Mouse (Mus musculus): ENCODE results near the gene Guca2b. TPM values are rescaled to one million over a fixed set of nuclear protein-coding genes. Genes with fewer than 3 reads are reported as not detected.

Guca2b gene
- polyA plus RNA-seq, 1 experiment from 2014 or later = not detected

- H3K4me2 ChIP-seq (ENCODE audit: low read length) = no peak overlapping the region
- H3K4me1 ChIP-seq (ENCODE audit: control insufficient read depth, insufficient read depth, low read length) = no peaks in the 10 kb centered on the region
- H3K27ac ChIP-seq (ENCODE audit: low read depth, low read length) = no peak overlapping the region
- no peaks in the 10 kb centered on the region for H3K27me3 ChIP-seq (replicated peaks; ENCODE audit: control insufficient read depth, insufficient read depth, low read length)
- H3K36me3 ChIP-seq (ENCODE audit: control insufficient read depth, insufficient read depth, low read length) = no peaks in the 10 kb centered on the region
- WGBS = 92% methylated on average over 14 of the region's 14 CpGs
- DNase-seq (ENCODE audit: low spot score) = no peak
- no peak overlapping the region for H3K4me3 ChIP-seq (ENCODE audit: low read depth, low read length)
- no peaks in the 10 kb centered on the region for H3K9me3 ChIP-seq (replicated peaks; ENCODE audit: control insufficient read depth, low read length)
- ATAC-seq = no peak
- H3K9ac ChIP-seq (ENCODE audit: low read length) = no peak overlapping the region
Observed at GRCm38 (mm10) chr4:119663409-119664095, 4.8 kb upstream of the Guca2b start.

GRCm38 (mm10) chr4:119662976-119663375 lies 4.2 kb upstream of the Guca2b start:
- no peaks in the 10 kb centered on the region for H3K9me3 ChIP-seq (replicated peaks; ENCODE audit: control insufficient read depth, low read length)
- no peaks in the 10 kb centered on the region for H3K4me1 ChIP-seq (ENCODE audit: control insufficient read depth, insufficient read depth, low read length)
- DNase-seq (ENCODE audit: low spot score) (no peak), ATAC-seq (no peak)
- H3K36me3 ChIP-seq (ENCODE audit: control insufficient read depth, insufficient read depth, low read length) = no peaks in the 10 kb centered on the region
- H3K4me2 ChIP-seq (ENCODE audit: low read length) = no peak overlapping the region
- H3K27ac ChIP-seq (ENCODE audit: low read depth, low read length) = no peak overlapping the region
- H3K27me3 ChIP-seq (replicated peaks; ENCODE audit: control insufficient read depth, insufficient read depth, low read length) = no peaks in the 10 kb centered on the region
- WGBS = 93% methylated on average over 7 of the region's 7 CpGs
- no peak overlapping the region for H3K9ac ChIP-seq (ENCODE audit: low read length)
- H3K4me3 ChIP-seq (ENCODE audit: low read depth, low read length) = no peak overlapping the region

- no peaks in the 10 kb centered on the region for H3K4me1 ChIP-seq (ENCODE audit: control insufficient read depth, insufficient read depth, low read length)
- H3K36me3 ChIP-seq (ENCODE audit: control insufficient read depth, insufficient read depth, low read length) = no peaks in the 10 kb centered on the region
- no peak overlapping the region for H3K4me2 ChIP-seq (ENCODE audit: low read length)
- no peak overlapping the region for H3K4me3 ChIP-seq (ENCODE audit: low read depth, low read length)
- no peak for DNase-seq (ENCODE audit: low spot score)
- 77% methylated on average over 4 of the region's 4 CpGs for WGBS
- no peaks in the 10 kb centered on the region for H3K27me3 ChIP-seq (replicated peaks; ENCODE audit: control insufficient read depth, insufficient read depth, low read length)
- no peak for ATAC-seq
- no peaks in the 10 kb centered on the region for H3K9me3 ChIP-seq (replicated peaks; ENCODE audit: control insufficient read depth, low read length)
- H3K27ac ChIP-seq (ENCODE audit: low read depth, low read length) = no peak overlapping the region
- no peak overlapping the region for H3K9ac ChIP-seq (ENCODE audit: low read length)
Observed at GRCm38 (mm10) chr4:119662151-119662550, 3.4 kb upstream of the Guca2b start.

DNA sequence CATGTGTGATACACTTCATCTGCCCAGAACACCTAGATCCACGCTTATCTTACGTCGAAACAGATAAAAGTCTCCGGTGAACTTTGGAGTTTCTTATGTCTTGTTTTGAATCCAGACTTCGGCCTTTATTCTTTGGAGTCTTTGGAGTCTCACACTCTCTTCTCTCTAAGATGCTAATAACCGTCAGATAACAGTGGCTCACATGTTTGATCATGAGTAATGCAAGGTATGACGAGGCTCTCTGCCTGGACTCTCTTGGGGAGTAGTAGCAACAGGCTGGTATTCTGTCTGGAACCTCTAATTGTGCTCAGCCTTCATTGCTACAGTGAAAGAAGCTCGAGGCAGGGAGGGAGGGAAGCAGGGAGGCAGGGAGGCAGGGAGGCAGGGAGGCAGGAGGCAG lies 1.3 kb upstream of the Guca2b start:
- DNase-seq (ENCODE audit: low spot score) = no peak
- WGBS = 79% methylated on average over 8 of the region's 8 CpGs
- Histone ChIP-seq H3K4me2 (ENCODE audit: low read length) (no peak overlapping the region), H3K27ac (ENCODE audit: low read depth, low read length) (no peak overlapping the region), H3K4me1 (ENCODE audit: control insufficient read depth, insufficient read depth, low read length) (no peaks in the 10 kb centered on the region), H3K9me3 (replicated peaks; ENCODE audit: control insufficient read depth, low read length) (no peaks in the 10 kb centered on the region), H3K4me3 (ENCODE audit: low read depth, low read length) (no peak overlapping the region), H3K36me3 (ENCODE audit: control insufficient read depth, insufficient read depth, low read length) (no peaks in the 10 kb centered on the region), H3K27me3 (replicated peaks; ENCODE audit: control insufficient read depth, insufficient read depth, low read length) (no peaks in the 10 kb centered on the region), H3K9ac (ENCODE audit: low read length) (no peak overlapping the region)
- no peak for ATAC-seq

DNA sequence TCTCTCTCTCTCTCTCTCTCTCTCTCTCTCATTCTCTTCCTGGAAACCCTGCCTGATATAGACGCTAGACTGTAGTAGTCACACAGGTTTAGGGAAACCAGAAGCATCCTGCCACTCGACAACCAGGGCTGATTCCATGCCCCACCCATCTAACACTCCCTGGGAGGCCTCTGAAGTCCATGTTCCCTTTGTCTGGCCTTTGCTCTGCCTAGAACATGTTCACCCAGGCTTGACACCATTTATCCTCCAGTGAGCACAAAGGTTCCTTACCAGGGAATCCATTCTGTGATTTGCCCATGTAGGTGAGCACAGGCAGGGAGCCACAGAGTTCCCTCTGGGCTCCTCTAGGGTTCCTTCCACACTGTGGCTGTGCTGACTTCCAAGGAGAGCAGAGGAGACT lies 508 bp downstream of the Guca2b start:
- ATAC-seq (no peak), DNase-seq (ENCODE audit: low spot score) (no peak)
- Histone ChIP-seq H3K9ac (ENCODE audit: low read length) (no peak overlapping the region), H3K4me2 (ENCODE audit: low read length) (no peak overlapping the region), H3K4me3 (ENCODE audit: low read depth, low read length) (no peak overlapping the region), H3K36me3 (ENCODE audit: control insufficient read depth, insufficient read depth, low read length) (no peaks in the 10 kb centered on the region), H3K27me3 (replicated peaks; ENCODE audit: control insufficient read depth, insufficient read depth, low read length) (no peaks in the 10 kb centered on the region), H3K27ac (ENCODE audit: low read depth, low read length) (no peak overlapping the region), H3K9me3 (replicated peaks; ENCODE audit: control insufficient read depth, low read length) (peaks cover 4% of the 10 kb centered on the region), H3K4me1 (ENCODE audit: control insufficient read depth, insufficient read depth, low read length) (no peaks in the 10 kb centered on the region)
- 68% methylated on average over 2 of the region's 2 CpGs for WGBS

GRCm38 (mm10) chr4:119657011-119657410 lies 1.7 kb downstream of the Guca2b start:
- no peak for DNase-seq (ENCODE audit: low spot score)
- no peak overlapping the region for H3K4me3 ChIP-seq (ENCODE audit: low read depth, low read length)

DNA sequence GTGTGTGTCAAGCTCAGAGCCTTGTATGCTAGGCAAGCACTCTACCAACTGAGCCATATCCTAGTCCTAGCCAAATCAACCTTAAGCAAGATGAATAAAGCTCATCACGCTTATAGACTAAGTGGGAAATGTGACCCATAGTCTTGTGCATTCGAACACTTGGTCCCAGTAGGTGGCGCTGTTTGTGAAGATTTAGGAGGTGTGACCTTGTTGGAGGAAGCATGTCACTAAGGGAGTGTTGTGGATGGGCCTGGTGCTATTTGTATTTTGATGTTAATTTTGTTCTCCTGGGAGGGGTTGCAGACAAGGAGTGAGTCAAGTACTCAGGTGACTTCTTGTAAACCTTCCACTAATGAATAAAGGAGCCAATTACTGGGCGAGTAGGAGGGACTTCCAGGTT lies 16.1 kb downstream of the Guca2b start:
- Histone ChIP-seq H3K27ac (ENCODE audit: low read depth, low read length) (no peak overlapping the region), H3K9ac (ENCODE audit: low read length) (no peak overlapping the region), H3K4me2 (ENCODE audit: low read length) (no peak overlapping the region), H3K4me1 (ENCODE audit: control insufficient read depth, insufficient read depth, low read length) (no peaks in the 10 kb centered on the region), H3K4me3 (ENCODE audit: low read depth, low read length) (no peak overlapping the region), H3K27me3 (replicated peaks; ENCODE audit: control insufficient read depth, insufficient read depth, low read length) (no peaks in the 10 kb centered on the region), H3K9me3 (replicated peaks; ENCODE audit: control insufficient read depth, low read length) (no peaks in the 10 kb centered on the region), H3K36me3 (ENCODE audit: control insufficient read depth, insufficient read depth, low read length) (no peaks in the 10 kb centered on the region)
- 81% methylated on average over 4 of the region's 4 CpGs for WGBS
- ATAC-seq (no peak), DNase-seq (ENCODE audit: low spot score) (no peak)

More at GRCm38 (mm10) chr4:119657011-119657410, 1.7 kb downstream of the Guca2b start:
- Histone ChIP-seq H3K36me3 (ENCODE audit: control insufficient read depth, insufficient read depth, low read length) (no peaks in the 10 kb centered on the region), H3K27me3 (replicated peaks; ENCODE audit: control insufficient read depth, insufficient read depth, low read length) (no peaks in the 10 kb centered on the region), H3K27ac (ENCODE audit: low read depth, low read length) (no peak overlapping the region), H3K9me3 (replicated peaks; ENCODE audit: control insufficient read depth, low read length) (peaks cover 5% of the 10 kb centered on the region), H3K4me1 (ENCODE audit: control insufficient read depth, insufficient read depth, low read length) (no peaks in the 10 kb centered on the region), H3K4me2 (ENCODE audit: low read length) (no peak overlapping the region), H3K9ac (ENCODE audit: low read length) (no peak overlapping the region)
- whole genome bisulfite sequencing = 85% methylated on average over 1 of the region's 1 CpGs
- ATAC-seq = no peak

- H3K9ac ChIP-seq (ENCODE audit: low read length) = no peak overlapping the region
- H3K27me3 ChIP-seq (replicated peaks; ENCODE audit: control insufficient read depth, insufficient read depth, low read length) = no peaks in the 10 kb centered on the region
- DNase-seq (ENCODE audit: low spot score) (no peak), ATAC-seq (no peak)
- WGBS = 63% methylated on average over 11 of the region's 11 CpGs
- H3K4me3 ChIP-seq (ENCODE audit: low read depth, low read length) = no peak overlapping the region
- no peaks in the 10 kb centered on the region for H3K36me3 ChIP-seq (ENCODE audit: control insufficient read depth, insufficient read depth, low read length)
- H3K9me3 ChIP-seq (replicated peaks; ENCODE audit: control insufficient read depth, low read length) = no peaks in the 10 kb centered on the region
- H3K27ac ChIP-seq (ENCODE audit: low read depth, low read length) = no peak overlapping the region
- H3K4me2 ChIP-seq (ENCODE audit: low read length) = no peak overlapping the region
- H3K4me1 ChIP-seq (ENCODE audit: control insufficient read depth, insufficient read depth, low read length) = peaks cover 3% of the 10 kb centered on the region; the same call in 1 of the 2 replicates
Observed at GRCm38 (mm10) chr4:119638656-119639055, 20.1 kb downstream of the Guca2b start.

DNA sequence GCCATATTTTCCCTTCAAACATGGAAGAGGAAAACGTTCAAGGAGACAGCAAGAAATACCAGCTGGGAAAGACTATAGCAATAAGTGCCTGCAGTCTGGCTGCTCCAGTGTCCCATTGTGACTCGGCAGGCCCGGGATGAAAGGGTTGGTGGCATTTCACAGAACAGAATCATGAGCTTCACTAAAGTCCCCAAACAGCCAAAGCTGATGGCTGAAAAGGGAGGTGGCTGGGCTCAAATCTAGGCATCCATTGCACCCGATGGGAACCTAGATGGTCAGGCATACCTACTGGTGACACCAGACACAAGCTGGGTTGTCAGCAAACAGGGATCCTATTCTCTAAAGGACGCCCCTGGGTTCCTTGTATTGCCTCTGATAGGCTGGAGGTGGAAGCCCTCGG lies 20.8 kb downstream of the Guca2b start:
- Histone ChIP-seq H3K9me3 (replicated peaks; ENCODE audit: control insufficient read depth, low read length) (no peaks in the 10 kb centered on the region), H3K27ac (ENCODE audit: low read depth, low read length) (no peak overlapping the region), H3K36me3 (ENCODE audit: control insufficient read depth, insufficient read depth, low read length) (no peaks in the 10 kb centered on the region), H3K4me2 (ENCODE audit: low read length) (no peak overlapping the region), H3K4me3 (ENCODE audit: low read depth, low read length) (no peak overlapping the region), H3K27me3 (replicated peaks; ENCODE audit: control insufficient read depth, insufficient read depth, low read length) (no peaks in the 10 kb centered on the region), H3K9ac (ENCODE audit: low read length) (no peak overlapping the region), H3K4me1 (ENCODE audit: control insufficient read depth, insufficient read depth, low read length) (peaks cover 11% of the 10 kb centered on the region; the same call in 1 of the 2 replicates)
- WGBS = 83% methylated on average over 6 of the region's 6 CpGs
- DNase-seq (ENCODE audit: low spot score) = no peak
- no peak for ATAC-seq
